Mouse (Mus musculus) liver, embryonic 11.5 days (tissue): Measurements from ENCODE around the gene Zbtb24. TPM values are rescaled to one million over a fixed set of nuclear protein-coding genes. Genes with fewer than 3 reads are reported as not detected.
"Not testable (repeated sequence)": the region's sequence is repeated elsewhere in the genome, so short reads cannot be mapped to it uniquely, and the experiment has no call there.

Experiments
- ATAC-seq: fragments of 200-750 bp; cut with Nextera tagmentation; replicated peaks from 2 replicates; pipeline ENCODE4 v1.8.0; 2017; ENCODE audit warnings: moderate number of reproducible peaks, mild to moderate bottlenecking, moderate TSS enrichment, moderate library complexity; ENCODE audit not compliant: low FRiP score
- DNase-seq: peaks from one replicate; pipeline ENCODE4 v3.0.0-alpha.2; 2017; ENCODE audit warnings: low spot score
- H3K27ac ChIP-seq: fragments of 300-500 bp; sonication (generic); 2 replicates; pipeline ENCODE4 v1.5.1; 2014; ENCODE audit warnings: mild to moderate bottlenecking, low read depth, low read length, control low read depth
- H3K27me3 ChIP-seq: fragments of 300-500 bp; sonication (generic); replicated peaks from 2 replicates; pipeline ENCODE4 v1.6.1; 2014; ENCODE audit warnings: low read length, mixed read lengths; ENCODE audit not compliant: control insufficient read depth, insufficient read depth
- H3K36me3 ChIP-seq: fragments of 300-500 bp; sonication (generic); 2 replicates; pipeline ENCODE4 v1.6.1; 2014; ENCODE audit warnings: mild to moderate bottlenecking, low read length, moderate library complexity, mixed read lengths; ENCODE audit not compliant: control insufficient read depth, insufficient read depth
- H3K4me1 ChIP-seq: fragments of 300-500 bp; sonication (generic); replicated peaks from 2 replicates; pipeline ENCODE4 v1.6.1; 2014; ENCODE audit warnings: low read length, mixed read lengths; ENCODE audit not compliant: control insufficient read depth, insufficient read depth
- H3K4me2 ChIP-seq: fragments of 300-500 bp; sonication (generic); 2 replicates; pipeline ENCODE4 v1.6.1; 2014; ENCODE audit warnings: mild to moderate bottlenecking, control low read depth, moderate library complexity
- H3K4me3 ChIP-seq: fragments of 300-500 bp; sonication (generic); 2 replicates; pipeline ENCODE4 v1.5.1; 2014; ENCODE audit warnings: low read depth, low read length, control low read depth
- H3K9ac ChIP-seq: fragments of 300-500 bp; sonication (generic); 2 replicates; pipeline ENCODE4 v1.6.1; 2014; ENCODE audit warnings: low read depth, low read length, control low read depth
- H3K9me3 ChIP-seq: fragments of 300-500 bp; sonication (generic); 2 replicates; pipeline ENCODE4 v1.6.1; 2016; ENCODE audit warnings: low read length, inconsistent platforms, mixed read lengths; ENCODE audit not compliant: control insufficient read depth
- WGBS: fragments of 180-500 bp; shearing (Covaris S2); extraction: QIAGEN DNeasy Blood & Tissue Kit; methylation state at CpG from one replicate; pipeline ENCODE4 v1.1.7; 2014; 5-methylcytosine and 5-hydroxymethylcytosine counted together
- polyA plus RNA-seq: library from polyadenylated mRNA; unstranded; fragments of >200 nt; fragmentation: Nextera tagmentation; extraction: Ambion mirVana; gene quantifications from 2 replicates; pipeline ENCODE4 v1.2.1, GENCODE M21; 2014

The Zbtb24 gene
- polyA plus RNA-seq = 10.8 and 11.5 TPM in 2 replicates

DNA sequence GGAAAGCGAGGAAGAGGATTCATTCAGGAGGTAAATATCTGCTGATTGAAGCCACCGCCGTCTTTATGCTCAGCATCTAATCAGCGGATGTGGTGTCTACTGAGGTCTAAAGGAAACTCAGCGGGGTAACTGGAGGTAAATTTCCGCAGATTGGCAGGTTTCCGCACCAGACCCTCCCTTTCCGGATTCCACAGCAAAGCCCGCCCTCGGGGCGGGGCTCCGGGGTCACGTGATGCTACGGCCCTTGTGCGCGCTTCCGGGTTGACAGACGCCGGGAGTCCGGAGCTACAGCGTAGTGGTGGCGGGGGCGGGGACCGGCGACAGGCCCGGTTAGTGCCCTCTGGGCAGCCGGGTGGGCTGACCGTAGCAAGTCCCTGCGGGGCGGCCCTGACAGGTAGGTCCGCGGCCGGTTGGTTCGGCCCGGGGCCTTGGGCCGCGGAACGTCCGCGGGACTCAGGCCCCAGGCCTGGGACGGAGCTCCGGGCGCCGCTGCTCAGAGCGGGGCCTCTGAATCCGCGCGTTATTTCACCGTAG lies at the start of gene Zbtb24:
Zbtb24 (plus strand) TSS at position 247 of the 534 bp plus-strand sequence.
- Histone ChIP-seq H3K9me3 (no peaks in the 10 kb centered on the region), H3K36me3 (peaks cover 12% of the 10 kb centered on the region; the same call in 1 of the 2 replicates), H3K9ac (peak within 1 kb of the TSS; percentile 79), H3K27ac (peak within 1 kb of the TSS; percentile 62), H3K27me3 (no peaks in the 10 kb centered on the region), H3K4me2 (peak within 1 kb of the TSS; percentile 71), H3K4me3 (peak within 1 kb of the TSS; percentile 82), H3K4me1 (peaks cover 19% of the 10 kb centered on the region)
- DNase-seq (peak; percentile 98), ATAC-seq (peak; percentile 95)
- under 1% methylated on average over 49 of the region's 49 CpGs for whole genome bisulfite sequencing

DNA sequence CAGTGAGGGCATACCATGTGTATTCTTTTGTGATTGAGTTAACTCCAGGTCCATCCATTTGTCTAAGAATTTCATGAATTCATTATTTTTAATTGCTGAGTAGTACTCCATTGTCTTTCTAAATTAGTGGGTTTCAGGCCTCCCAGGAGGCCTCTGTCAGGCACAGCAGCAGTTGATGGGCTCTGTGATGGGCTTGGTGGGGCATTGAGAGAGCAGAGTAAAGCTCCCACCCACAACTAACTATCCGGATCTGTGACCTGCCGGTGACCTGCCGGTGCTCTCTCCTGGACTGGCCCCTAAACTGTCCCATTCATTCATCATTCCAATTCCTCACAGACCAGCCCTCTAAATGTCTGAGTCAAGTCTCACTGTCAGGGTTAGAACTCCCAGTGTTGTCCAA lies 49.1 kb upstream of the Zbtb24 start:
- H3K27ac ChIP-seq = no peak overlapping the region
- H3K27me3 ChIP-seq = no peaks in the 10 kb centered on the region
- no peak overlapping the region for H3K9ac ChIP-seq
- WGBS = 83% methylated on average over 3 of the region's 3 CpGs
- no peak for DNase-seq
- no peak overlapping the region for H3K4me3 ChIP-seq
- H3K4me1 ChIP-seq = no peaks in the 10 kb centered on the region
- H3K9me3 ChIP-seq = no peaks in the 10 kb centered on the region
- ATAC-seq = no peak
- H3K36me3 ChIP-seq = no peaks in the 10 kb centered on the region
- H3K4me2 ChIP-seq = no peak overlapping the region

DNA sequence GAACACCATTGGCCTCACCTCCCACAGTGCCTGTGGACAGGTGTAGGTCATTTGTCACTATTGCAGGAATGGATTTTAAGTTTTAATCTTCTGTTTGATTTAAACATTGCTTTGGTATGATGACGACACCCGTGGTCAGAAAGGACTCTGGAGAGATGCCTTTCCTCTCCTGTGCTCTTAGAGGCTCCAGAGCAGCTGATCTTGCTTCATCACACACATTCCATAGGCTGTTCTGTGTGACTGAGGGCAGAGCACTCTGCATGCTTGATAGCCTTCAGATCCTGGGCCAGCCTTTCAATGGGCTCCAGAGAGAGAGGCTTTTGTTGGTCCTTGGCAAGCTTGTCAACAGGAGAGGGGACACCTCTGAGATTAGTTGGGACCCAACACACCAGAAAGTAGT lies 46.8 kb upstream of the Zbtb24 start:
- Histone ChIP-seq H3K9me3 (no peaks in the 10 kb centered on the region), H3K4me1 (no peaks in the 10 kb centered on the region), H3K4me3 (no peak overlapping the region), H3K9ac (no peak overlapping the region), H3K27ac (no peak overlapping the region), H3K4me2 (no peak overlapping the region), H3K36me3 (no peaks in the 10 kb centered on the region), H3K27me3 (no peaks in the 10 kb centered on the region)
- DNase-seq (no peak), ATAC-seq (no peak)
- WGBS = 64% methylated on average over 2 of the region's 2 CpGs

DNA sequence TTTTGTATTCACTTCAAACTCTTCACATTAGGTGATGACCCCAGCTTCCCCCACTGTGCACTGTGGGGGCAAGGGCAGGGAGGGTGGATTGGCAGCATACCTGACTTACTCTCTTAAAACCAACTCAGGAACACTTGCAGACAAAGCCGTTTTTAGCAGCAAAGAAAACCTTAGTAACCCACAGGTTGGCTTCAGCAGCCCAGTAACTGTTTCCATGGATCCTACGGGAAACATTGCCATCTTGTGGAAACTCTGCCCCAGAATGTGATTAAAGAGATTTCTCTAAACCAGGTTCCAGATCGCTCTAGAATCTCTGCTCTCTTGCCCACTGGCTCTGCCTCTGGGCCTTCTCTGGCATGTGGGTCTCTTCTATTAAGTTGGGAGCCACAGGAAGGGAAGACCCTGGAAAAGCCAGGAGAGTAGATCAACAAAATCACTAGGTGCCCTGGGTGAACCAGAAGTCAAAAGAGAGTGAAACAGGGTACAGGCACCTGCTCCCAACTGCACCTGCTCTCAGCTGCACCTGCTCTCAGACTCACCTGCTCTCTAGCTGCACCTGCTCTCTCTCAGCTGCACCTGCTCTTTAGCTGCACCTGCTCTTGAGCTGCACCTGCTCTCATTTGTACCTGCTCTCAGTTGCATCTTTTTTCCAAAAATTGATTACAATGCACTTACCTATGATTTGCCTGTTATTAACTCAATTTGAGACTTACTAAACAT lies 46.1 kb upstream of the Zbtb24 start:
- no peaks in the 10 kb centered on the region for H3K4me1 ChIP-seq
- no peak overlapping the region for H3K9ac ChIP-seq
- no peaks in the 10 kb centered on the region for H3K27me3 ChIP-seq
- H3K9me3 ChIP-seq = no peaks in the 10 kb centered on the region
- no peaks in the 10 kb centered on the region for H3K36me3 ChIP-seq
- DNase-seq (no peak), ATAC-seq (no peak)
- no peak overlapping the region for H3K4me3 ChIP-seq
- H3K4me2 ChIP-seq = no peak overlapping the region
- no peak overlapping the region for H3K27ac ChIP-seq
- 44% methylated on average over 3 of the region's 3 CpGs for WGBS

DNA sequence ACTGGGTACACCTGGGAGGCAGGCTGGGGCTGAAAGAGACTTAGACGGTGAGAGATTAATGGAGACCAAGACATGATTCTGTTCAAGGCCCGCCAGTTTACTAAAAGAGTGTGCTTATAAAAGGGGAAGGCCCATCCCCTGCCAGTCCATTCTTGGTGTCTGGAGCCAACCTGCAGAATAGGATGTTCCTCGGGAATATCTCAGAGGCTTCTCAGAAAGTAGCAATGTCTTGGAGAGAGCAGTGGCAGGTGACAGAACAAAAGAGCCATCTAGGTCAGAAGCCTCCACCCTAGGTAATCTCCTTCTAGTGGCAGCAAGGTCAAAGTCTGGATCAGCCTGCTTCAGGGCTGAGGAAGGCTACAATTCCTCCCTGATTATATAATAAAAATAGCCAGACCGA lies 40.0 kb upstream of the Zbtb24 start:
- not testable (repeated sequence) for H3K9me3 ChIP-seq, H3K36me3 ChIP-seq, ATAC-seq, H3K9ac ChIP-seq, DNase-seq, H3K27ac ChIP-seq, H3K27me3 ChIP-seq, H3K4me1 ChIP-seq, H3K4me2 ChIP-seq, H3K4me3 ChIP-seq
- WGBS = 87% methylated on average over 4 of the region's 4 CpGs

DNA sequence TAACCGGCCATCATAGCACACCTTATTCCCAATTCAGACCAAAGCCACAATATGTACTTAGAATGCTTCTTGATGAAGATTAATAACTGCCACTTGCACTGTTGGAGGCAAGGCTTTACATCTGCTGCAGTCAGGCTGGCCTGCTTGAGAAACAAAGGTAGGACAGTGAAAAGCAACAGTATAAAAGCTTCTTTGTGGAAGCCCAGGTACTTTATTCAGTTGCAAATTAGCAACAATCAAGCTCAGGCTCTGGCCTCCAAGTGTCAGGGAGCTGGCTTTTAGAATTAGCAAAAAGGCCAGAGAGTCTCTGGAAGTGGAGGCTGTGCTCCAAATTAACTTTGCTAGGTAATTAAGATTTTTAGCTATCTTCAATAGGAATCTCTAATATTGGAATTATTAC lies 39.4 kb upstream of the Zbtb24 start:
- WGBS = 91% methylated on average over 1 of the region's 1 CpGs
- not testable (repeated sequence) for H3K4me3 ChIP-seq, DNase-seq

DNA sequence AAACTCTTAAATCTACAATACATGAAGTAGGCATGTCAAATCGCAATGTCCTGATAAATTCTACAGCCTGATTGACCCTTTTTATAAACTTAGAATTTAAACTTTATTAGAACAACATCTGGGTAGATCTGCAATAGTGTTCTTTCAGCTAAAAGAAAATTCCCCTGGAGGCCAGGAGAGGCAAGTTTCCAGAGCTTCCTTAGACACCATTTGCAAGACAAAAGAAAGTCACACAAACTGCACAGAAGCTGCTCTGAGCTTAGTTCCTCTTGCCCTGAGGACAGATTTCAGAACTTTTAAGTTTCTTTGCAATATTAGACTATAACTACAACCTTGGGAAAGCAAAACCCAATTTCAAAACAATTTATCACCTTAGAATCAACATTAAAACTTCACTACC lies 36.7 kb upstream of the Zbtb24 start:
- not testable (repeated sequence) for H3K27ac ChIP-seq, H3K27me3 ChIP-seq, DNase-seq, H3K36me3 ChIP-seq, H3K4me3 ChIP-seq, H3K4me1 ChIP-seq, H3K4me2 ChIP-seq, H3K9ac ChIP-seq, ATAC-seq, H3K9me3 ChIP-seq
- WGBS = 84% methylated on average over 1 of the region's 1 CpGs

More for the DNA sequence above, 39.4 kb upstream of the Zbtb24 start:
- H3K9ac ChIP-seq, H3K4me1 ChIP-seq, ATAC-seq, H3K9me3 ChIP-seq, H3K4me2 ChIP-seq, H3K27me3 ChIP-seq, H3K27ac ChIP-seq, H3K36me3 ChIP-seq: not testable (repeated sequence)

DNA sequence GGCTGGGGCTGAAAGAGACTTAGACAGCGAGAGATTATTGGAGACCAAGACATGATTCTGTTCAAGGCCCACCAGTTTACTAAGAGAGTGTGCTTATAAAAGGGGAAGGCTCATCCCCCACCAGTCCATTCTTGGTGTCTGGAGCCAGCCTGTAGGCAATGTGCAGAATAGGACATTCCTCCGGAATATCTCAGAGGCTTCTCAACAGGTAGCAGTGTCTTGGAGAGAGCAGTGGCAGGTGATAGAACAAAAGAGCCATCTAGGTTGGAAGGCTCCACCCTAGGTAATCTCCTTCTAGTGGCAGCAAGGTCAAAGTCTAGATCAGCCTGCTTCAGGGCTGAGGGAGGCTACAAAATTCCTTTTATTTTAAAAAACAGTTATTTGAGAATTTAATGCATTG lies 34.8 kb upstream of the Zbtb24 start:
- H3K9ac ChIP-seq, H3K9me3 ChIP-seq, H3K27ac ChIP-seq, H3K4me2 ChIP-seq, H3K4me1 ChIP-seq, H3K27me3 ChIP-seq, ATAC-seq, H3K36me3 ChIP-seq, H3K4me3 ChIP-seq, DNase-seq: not testable (repeated sequence)
- WGBS = 81% methylated on average over 2 of the region's 2 CpGs
